Mouse (Mus musculus) heart, embryonic 11.5 days (tissue): Measurements from ENCODE around the gene Angptl7. TPM values are rescaled to one million over a fixed set of nuclear protein-coding genes. Genes with fewer than 3 reads are reported as not detected.

Experiments
- ATAC-seq: fragments of 200-750 bp; cut with Nextera tagmentation; replicated peaks from 2 replicates; pipeline ENCODE4 v1.8.0; 2017; ENCODE audit warnings: moderate library complexity; ENCODE audit not compliant: insufficient number of reproducible peaks, low FRiP score, low TSS enrichment
- H3K27ac ChIP-seq: fragments of 300-500 bp; sonication (generic); 2 replicates; pipeline ENCODE4 v1.5.1; 2014; ENCODE audit warnings: mild to moderate bottlenecking, low read depth, low read length
- H3K27me3 ChIP-seq: fragments of 300-500 bp; sonication (generic); 2 replicates; pipeline ENCODE4 v1.6.1; 2014; ENCODE audit warnings: mild to moderate bottlenecking, low read length, mixed read lengths; ENCODE audit not compliant: control insufficient read depth, insufficient read depth
- H3K36me3 ChIP-seq: fragments of 300-500 bp; sonication (generic); 2 replicates; pipeline ENCODE4 v1.6.1; 2014; ENCODE audit warnings: mild to moderate bottlenecking, low read length, moderate library complexity, mixed read lengths; ENCODE audit not compliant: control insufficient read depth, insufficient read depth
- H3K4me1 ChIP-seq: fragments of 300-500 bp; sonication (generic); 2 replicates; pipeline ENCODE4 v1.6.1; 2014; ENCODE audit warnings: low read length; ENCODE audit not compliant: control insufficient read depth, insufficient read depth
- H3K4me2 ChIP-seq: fragments of 300-500 bp; sonication (generic); 2 replicates; pipeline ENCODE4 v1.6.1; 2014; ENCODE audit warnings: mild to moderate bottlenecking, moderate library complexity
- H3K4me3 ChIP-seq: fragments of 300-500 bp; sonication (generic); 2 replicates; pipeline ENCODE4 v1.5.1; 2014; ENCODE audit warnings: low read depth, low read length
- H3K9ac ChIP-seq: fragments of 300-500 bp; sonication (generic); 2 replicates; pipeline ENCODE4 v1.6.1; 2014; ENCODE audit warnings: mild to moderate bottlenecking, low read depth, low read length, moderate library complexity
- H3K9me3 ChIP-seq: fragments of 300-500 bp; sonication (generic); replicated peaks from 2 replicates; pipeline ENCODE4 v1.6.1; 2016; ENCODE audit warnings: low read length; ENCODE audit not compliant: control insufficient read depth
- WGBS: fragments of 180-500 bp; shearing (Covaris S2); extraction: QIAGEN DNeasy Blood & Tissue Kit; methylation state at CpG from one replicate; pipeline ENCODE4 v1.1.7; 2014; ENCODE audit not compliant: insufficient replicate concordance; 5-methylcytosine and 5-hydroxymethylcytosine counted together
- polyA plus RNA-seq: library from polyadenylated mRNA; unstranded; fragments of >200 nt; fragmentation: Nextera tagmentation; extraction: Ambion mirVana; gene quantifications from 2 replicates; pipeline ENCODE4 v1.2.1, GENCODE M21; 2014

Gene Angptl7
- polyA plus RNA-seq, 1 experiment from 2014 or later, result 2.9 TPM

DNA sequence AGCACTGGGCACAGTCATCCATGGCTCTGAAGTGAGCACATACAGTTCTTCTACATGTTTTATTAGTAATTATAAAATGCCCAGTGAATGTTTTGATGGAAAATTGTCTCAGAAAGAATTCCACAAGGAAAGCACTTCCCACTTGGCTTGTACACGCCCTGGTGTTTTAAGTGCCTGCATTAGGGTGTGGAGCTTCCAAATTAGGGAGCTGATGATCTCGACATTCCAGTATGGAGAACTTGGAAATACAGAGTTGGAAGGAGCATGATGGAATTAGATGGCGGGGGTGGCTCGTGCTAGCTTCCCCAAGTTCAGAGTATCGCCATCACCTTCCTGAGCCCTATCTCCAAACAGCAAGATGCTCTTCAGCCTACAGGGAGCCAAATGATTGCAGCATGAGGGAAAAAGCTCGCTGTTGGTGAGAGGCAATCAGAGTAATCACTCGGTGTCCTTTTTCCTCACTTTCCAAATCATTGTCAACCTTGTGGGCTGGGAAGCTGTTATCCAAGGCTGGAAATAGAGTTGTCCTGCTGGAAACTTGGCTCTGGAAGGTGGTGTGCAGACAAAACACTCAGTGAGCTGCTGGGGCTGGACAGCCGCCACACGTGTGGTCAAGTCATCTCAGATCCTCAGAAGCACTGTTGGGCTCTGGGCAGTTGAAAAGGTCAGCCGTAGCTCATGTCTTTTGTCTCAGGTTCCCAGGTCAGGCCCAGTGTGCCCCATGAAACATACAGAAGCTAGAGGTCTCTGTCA lies 27.1 kb upstream of the Angptl7 start:
- Histone ChIP-seq H3K4me1 (no peaks in the 10 kb centered on the region), H3K4me3 (no peak overlapping the region), H3K4me2 (no peak overlapping the region), H3K9me3 (no peaks in the 10 kb centered on the region), H3K9ac (no peak overlapping the region), H3K27ac (no peak overlapping the region), H3K36me3 (peaks cover 35% of the 10 kb centered on the region), H3K27me3 (no peaks in the 10 kb centered on the region)
- ATAC-seq, result no peak
- WGBS, result 86% methylated on average over 10 of the region's 10 CpGs

DNA sequence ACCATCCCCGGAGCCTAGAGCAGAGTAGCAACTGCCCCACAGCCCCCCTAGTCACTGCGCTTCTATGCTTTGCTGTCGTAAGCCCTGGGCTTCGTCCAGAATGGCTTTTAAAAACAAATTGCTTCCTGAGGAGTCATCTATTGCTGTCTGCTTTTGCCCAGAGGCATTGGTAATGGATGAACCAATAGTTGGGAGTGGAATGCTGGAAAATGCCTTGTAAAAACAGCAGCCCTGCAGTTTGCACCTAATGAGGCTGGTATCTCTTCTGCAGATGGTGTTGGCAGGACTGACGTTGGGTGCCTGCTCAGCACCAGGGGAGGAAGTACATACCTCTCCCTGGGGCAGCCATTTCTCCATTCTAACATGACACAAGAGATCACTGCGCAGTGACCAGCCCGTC lies 23.3 kb upstream of the Angptl7 start:
- 71% methylated on average over 7 of the region's 7 CpGs for WGBS

DNA sequence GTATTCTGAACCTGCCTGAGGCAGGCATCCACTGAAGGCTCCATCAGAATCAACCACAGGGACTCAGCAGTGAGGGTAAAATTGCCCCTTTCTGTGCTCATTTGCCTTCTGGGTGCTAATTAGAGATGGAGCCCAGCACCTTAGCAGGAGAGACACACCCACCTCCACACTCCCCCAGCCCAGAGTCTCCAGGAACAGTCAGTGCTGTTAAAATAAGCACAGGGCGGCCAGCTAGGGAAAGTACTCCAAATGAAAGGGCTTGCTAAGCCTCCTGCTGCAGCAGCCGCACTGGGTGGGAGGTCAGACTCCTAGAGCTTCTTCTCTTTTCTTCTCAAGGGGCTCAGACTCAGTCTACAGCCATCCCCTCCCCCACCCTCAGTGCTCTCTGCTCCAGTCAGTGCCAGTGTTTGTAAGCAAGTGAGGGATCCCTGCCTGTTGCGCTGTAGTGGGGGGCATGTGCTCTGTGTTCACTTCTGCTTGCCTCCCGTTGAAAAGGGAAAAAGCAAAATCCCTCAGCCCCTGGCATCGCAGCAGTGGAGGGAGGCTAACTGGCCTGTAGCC lies 18.1 kb upstream of the Angptl7 start:
- no peaks in the 10 kb centered on the region for H3K27me3 ChIP-seq
- H3K36me3 ChIP-seq, result peaks cover 30% of the 10 kb centered on the region
- H3K4me3 ChIP-seq, result no peak overlapping the region
- no peaks in the 10 kb centered on the region for H3K9me3 ChIP-seq
- no peak overlapping the region; the same call in 1 of the 2 replicates for H3K27ac ChIP-seq
- 0 out of 2 replicates have a peak overlapping the region, but pooled peaks have one; percentile 22 for H3K9ac ChIP-seq
- H3K4me2 ChIP-seq, result no peak overlapping the region
- peaks cover 8% of the 10 kb centered on the region; the same call in 1 of the 2 replicates for H3K4me1 ChIP-seq
- ATAC-seq, result no peak; the same call in 1 of the 2 replicates
- 37% methylated on average over 5 of the region's 5 CpGs for WGBS

More for the DNA sequence above, 23.3 kb upstream of the Angptl7 start:
- no peak overlapping the region for H3K4me3 ChIP-seq
- ATAC-seq, result no peak
- no peak overlapping the region for H3K27ac ChIP-seq
- H3K4me1 ChIP-seq, result no peaks in the 10 kb centered on the region
- no peaks in the 10 kb centered on the region for H3K9me3 ChIP-seq
- H3K9ac ChIP-seq, result no peak overlapping the region
- H3K36me3 ChIP-seq, result peaks cover 29% of the 10 kb centered on the region
- no peaks in the 10 kb centered on the region for H3K27me3 ChIP-seq
- no peak overlapping the region for H3K4me2 ChIP-seq

- Histone ChIP-seq H3K27ac (no peak overlapping the region; the same call in 1 of the 2 replicates), H3K9me3 (no peaks in the 10 kb centered on the region), H3K4me1 (peaks cover 8% of the 10 kb centered on the region; the same call in 1 of the 2 replicates), H3K9ac (no peak overlapping the region), H3K4me2 (no peak overlapping the region), H3K4me3 (no peak overlapping the region), H3K27me3 (no peaks in the 10 kb centered on the region), H3K36me3 (peaks cover 30% of the 10 kb centered on the region)
- 47% methylated on average over 4 of the region's 4 CpGs for WGBS
- ATAC-seq, result no peak
Measured at GRCm38 (mm10) chr4:148517809-148518208, 17.5 kb upstream of the Angptl7 start.

DNA sequence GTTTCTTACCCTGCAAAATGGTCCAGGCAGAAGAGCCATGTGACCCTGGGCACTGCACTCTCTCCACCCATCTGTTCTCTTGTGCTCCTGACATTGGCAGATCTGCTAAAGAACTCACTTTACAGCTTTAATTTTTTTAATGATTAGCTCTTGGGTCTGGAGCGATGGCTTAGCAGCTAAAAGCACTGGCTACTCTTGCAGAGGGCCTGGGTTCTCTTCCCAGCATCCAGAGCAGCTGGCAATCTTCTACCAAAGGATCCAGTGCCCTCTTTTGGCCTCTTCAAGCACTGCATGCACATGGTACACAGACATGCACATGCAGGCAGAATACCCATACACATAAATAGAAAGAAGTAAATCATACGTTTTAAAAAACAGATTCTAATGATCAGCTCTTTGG lies 15.1 kb upstream of the Angptl7 start:
- Histone ChIP-seq H3K27ac (no peak overlapping the region), H3K27me3 (no peaks in the 10 kb centered on the region), H3K9me3 (no peaks in the 10 kb centered on the region), H3K36me3 (peaks cover 25% of the 10 kb centered on the region), H3K4me2 (no peak overlapping the region), H3K4me1 (peaks cover 8% of the 10 kb centered on the region; the same call in 1 of the 2 replicates), H3K9ac (no peak overlapping the region), H3K4me3 (no peak overlapping the region)
- WGBS, result 85% methylated on average over 2 of the region's 2 CpGs
- ATAC-seq, result no peak

DNA sequence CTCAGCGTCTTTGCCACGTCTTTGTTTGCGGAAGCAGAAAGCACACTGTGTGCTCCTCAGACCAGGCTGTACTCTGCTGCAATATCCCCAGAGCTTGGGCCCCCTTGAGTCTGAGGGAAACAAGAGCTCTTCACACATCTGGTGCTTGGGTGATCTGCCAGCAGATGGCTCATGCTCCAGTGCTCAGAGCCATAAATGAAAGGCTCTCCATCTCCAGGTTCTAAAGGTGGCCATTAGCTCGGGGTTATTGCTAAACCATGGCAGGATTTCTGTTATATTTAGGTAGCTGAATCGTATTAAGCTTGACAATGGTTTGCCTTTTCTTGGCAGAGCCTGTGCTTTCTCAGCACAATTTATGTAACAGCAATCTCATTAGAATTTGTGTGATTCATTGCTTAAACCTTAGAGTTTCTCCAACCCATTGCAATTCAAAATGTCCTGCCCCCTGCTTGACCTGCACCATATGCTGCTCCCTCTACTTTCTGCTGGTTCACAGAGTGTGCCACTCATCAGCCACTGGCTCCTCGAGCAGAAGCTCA lies 12.8 kb upstream of the Angptl7 start:
- no peak overlapping the region for H3K4me2 ChIP-seq
- H3K9me3 ChIP-seq, result no peaks in the 10 kb centered on the region
- H3K4me1 ChIP-seq, result peaks cover 4% of the 10 kb centered on the region; the same call in 1 of the 2 replicates
- H3K36me3 ChIP-seq, result peaks cover 26% of the 10 kb centered on the region
- H3K4me3 ChIP-seq, result no peak overlapping the region
- H3K27me3 ChIP-seq, result no peaks in the 10 kb centered on the region
- no peak for ATAC-seq
- 78% methylated on average over 6 of the region's 6 CpGs for WGBS
- H3K27ac ChIP-seq, result no peak overlapping the region
- no peak overlapping the region for H3K9ac ChIP-seq

GRCm38 (mm10) chr4:148511334-148511733 lies 11.1 kb upstream of the Angptl7 start:
- H3K9me3 ChIP-seq, result no peaks in the 10 kb centered on the region
- H3K4me2 ChIP-seq, result no peak overlapping the region
- H3K9ac ChIP-seq, result no peak overlapping the region
- H3K27ac ChIP-seq, result no peak overlapping the region
- no peaks in the 10 kb centered on the region for H3K27me3 ChIP-seq
- no peak overlapping the region for H3K4me3 ChIP-seq
- 92% methylated on average over 4 of the region's 4 CpGs for WGBS
- H3K4me1 ChIP-seq, result no peaks in the 10 kb centered on the region
- H3K36me3 ChIP-seq, result peaks cover 23% of the 10 kb centered on the region
- no peak for ATAC-seq

- Histone ChIP-seq H3K27me3 (no peaks in the 10 kb centered on the region), H3K27ac (no peak overlapping the region), H3K4me2 (no peak overlapping the region), H3K9ac (no peak overlapping the region), H3K36me3 (peaks cover 21% of the 10 kb centered on the region), H3K4me1 (no peaks in the 10 kb centered on the region), H3K9me3 (no peaks in the 10 kb centered on the region), H3K4me3 (no peak overlapping the region)
- 84% methylated on average over 4 of the region's 4 CpGs for WGBS
- ATAC-seq, result no peak
Measured at GRCm38 (mm10) chr4:148510691-148511090, 10.4 kb upstream of the Angptl7 start.
